Mouse (Mus musculus) kidney, postnatal 0 days (tissue): ENCODE measurements around the gene Ptma. TPM values are rescaled to one million over a fixed set of nuclear protein-coding genes. Genes with fewer than 3 reads are reported as not detected.
A peak's percentile ranks its signal among the peaks of the same experiment; 100 is the strongest.
"Not testable (repeated sequence)": the region's sequence is repeated elsewhere in the genome, so short reads cannot be mapped to it uniquely, and the experiment has no call there.

Experiments used
- ATAC-seq: fragments of 200-750 bp; cut with Nextera tagmentation; replicated peaks from 2 replicates; pipeline ENCODE4 v1.8.0; 2017; ENCODE audit warnings: low read depth, moderate number of reproducible peaks, moderate TSS enrichment, moderate library complexity; ENCODE audit not compliant: low FRiP score
- DNase-seq: peaks from one replicate; pipeline ENCODE4 v3.0.0-alpha.2; 2016; ENCODE audit warnings: low spot score
- H3K27ac ChIP-seq: fragments of 300-500 bp; sonication (generic); 2 replicates; pipeline ENCODE4 v1.5.1; 2014; ENCODE audit warnings: mild to moderate bottlenecking
- H3K27me3 ChIP-seq: fragments of 300-500 bp; sonication (generic); 2 replicates; pipeline ENCODE4 v1.6.1; 2014; ENCODE audit warnings: low read length, mixed read lengths; ENCODE audit not compliant: insufficient read depth
- H3K36me3 ChIP-seq: fragments of 300-500 bp; sonication (generic); 2 replicates; pipeline ENCODE4 v1.6.1; 2014; ENCODE audit warnings: low read length, mixed read lengths; ENCODE audit not compliant: insufficient read depth
- H3K4me1 ChIP-seq: fragments of 300-500 bp; sonication (generic); replicated peaks from 2 replicates; pipeline ENCODE4 v1.6.1; 2014; ENCODE audit warnings: antibody characterized with exemption, low read length, mixed read lengths; ENCODE audit not compliant: insufficient read depth
- H3K4me2 ChIP-seq: fragments of 300-500 bp; sonication (generic); 2 replicates; pipeline ENCODE4 v1.6.1; 2014; ENCODE audit warnings: mild to moderate bottlenecking, low read length, moderate library complexity, mixed read lengths
- H3K4me3 ChIP-seq: fragments of 300-500 bp; sonication (generic); replicated peaks from 2 replicates; pipeline ENCODE4 v1.5.1; 2014; ENCODE audit warnings: low read depth, low read length
- H3K9ac ChIP-seq: fragments of 300-500 bp; sonication (generic); 2 replicates; pipeline ENCODE4 v1.6.1; 2014; ENCODE audit warnings: low read depth, low read length
- H3K9me3 ChIP-seq: fragments of 300-500 bp; sonication (generic); replicated peaks from 2 replicates; pipeline ENCODE4 v1.6.1; 2016; ENCODE audit warnings: low read length, inconsistent platforms, mixed read lengths
- CTCF ChIP-seq: IDR thresholded peaks from 2 replicates; pipeline ENCODE4 v1.5.1; 2016; ENCODE audit warnings: antibody characterized with exemption, low read depth, mild to moderate bottlenecking, moderate library complexity
- WGBS: fragments of 180-500 bp; shearing (Covaris S2); extraction: QIAGEN DNeasy Blood & Tissue Kit; methylation state at CpG from one replicate; pipeline ENCODE4 v1.1.7; 2014; 5-methylcytosine and 5-hydroxymethylcytosine counted together
- polyA plus RNA-seq: library from polyadenylated mRNA; unstranded; fragments of >200 nt; fragmentation: Nextera tagmentation; extraction: Ambion mirVana; gene quantifications from 2 replicates; pipeline ENCODE4 v1.2.1, GENCODE M21; 2015

Ptma gene
- polyA plus RNA-seq, 1 experiment from 2014 or later, result 2,429 TPM

GRCm38 (mm10) chr1:86531547-86532321 is 5.2 kb downstream of the Ptma start:
- 8% methylated on average over 13 of the region's 13 CpGs for WGBS
- Histone ChIP-seq H3K36me3 (peaks cover 14% of the 10 kb centered on the region), H3K27me3 (no peaks in the 10 kb centered on the region), H3K9ac (no peak overlapping the region), H3K27ac (peak overlapping the region; percentile 20; the same call in 1 of the 2 replicates), H3K9me3 (no peaks in the 10 kb centered on the region), H3K4me1 (peaks cover 11% of the 10 kb centered on the region), H3K4me3 (no peak overlapping the region), H3K4me2 (peak overlapping the region; percentile 11; the same call in 1 of the 2 replicates)
- no peak for TF ChIP-seq CTCF
- ATAC-seq (peak; percentile 44), DNase-seq (no peak)

DNA sequence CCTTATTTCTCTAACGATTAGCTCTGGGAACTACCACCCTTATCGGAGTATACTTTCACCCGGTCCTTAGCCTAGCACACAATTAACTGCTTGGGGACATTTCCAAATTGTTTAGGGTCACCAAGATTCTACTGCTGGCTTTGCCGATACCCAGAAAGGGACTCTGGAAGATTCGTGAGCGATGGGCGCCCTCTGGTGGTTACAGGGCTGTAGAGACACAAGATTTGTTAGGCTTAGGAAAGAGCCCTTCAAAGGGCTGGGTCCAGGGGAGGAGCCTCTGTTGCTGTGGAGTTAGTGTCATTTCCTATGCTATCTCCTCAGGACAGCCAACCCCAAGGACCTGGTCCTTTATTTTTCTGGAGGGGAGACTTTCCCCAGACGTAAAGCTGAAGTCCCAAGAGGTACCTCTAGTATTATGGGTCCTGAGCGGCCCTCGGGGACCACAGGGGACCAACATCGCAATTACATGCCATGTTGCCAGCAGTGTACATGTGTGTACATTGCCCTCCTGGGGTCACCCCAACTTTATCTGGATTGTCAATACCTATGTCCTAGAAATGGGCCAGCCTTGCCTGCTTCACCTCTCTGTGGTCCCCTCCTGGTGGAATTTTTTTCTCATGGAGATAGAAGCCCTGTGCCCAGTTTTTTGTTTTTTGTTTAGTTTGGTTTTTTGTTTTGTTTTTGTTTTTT is 6.0 kb downstream of the Ptma start:
- 22% methylated on average over 11 of the region's 11 CpGs for WGBS
- Histone ChIP-seq H3K36me3 (peaks cover 14% of the 10 kb centered on the region), H3K27ac (0 out of 2 replicates have a peak overlapping the region, but pooled peaks have one; percentile 20), H3K4me2 (0 out of 2 replicates have a peak overlapping the region, but pooled peaks have one; percentile 11), H3K9ac (no peak overlapping the region), H3K4me1 (peaks cover 11% of the 10 kb centered on the region), H3K4me3 (no peak overlapping the region), H3K9me3 (no peaks in the 10 kb centered on the region), H3K27me3 (no peaks in the 10 kb centered on the region)
- DNase-seq (peak; percentile 96), ATAC-seq (peak; percentile 26; the same call in 1 of the 2 replicates)
- peak; percentile 96 for TF ChIP-seq CTCF

GRCm38 (mm10) chr1:86533411-86534130 is 7.0 kb downstream of the Ptma start:
- H3K27ac ChIP-seq, result no peak overlapping the region
- WGBS, result 86% methylated on average over 6 of the region's 6 CpGs

DNA sequence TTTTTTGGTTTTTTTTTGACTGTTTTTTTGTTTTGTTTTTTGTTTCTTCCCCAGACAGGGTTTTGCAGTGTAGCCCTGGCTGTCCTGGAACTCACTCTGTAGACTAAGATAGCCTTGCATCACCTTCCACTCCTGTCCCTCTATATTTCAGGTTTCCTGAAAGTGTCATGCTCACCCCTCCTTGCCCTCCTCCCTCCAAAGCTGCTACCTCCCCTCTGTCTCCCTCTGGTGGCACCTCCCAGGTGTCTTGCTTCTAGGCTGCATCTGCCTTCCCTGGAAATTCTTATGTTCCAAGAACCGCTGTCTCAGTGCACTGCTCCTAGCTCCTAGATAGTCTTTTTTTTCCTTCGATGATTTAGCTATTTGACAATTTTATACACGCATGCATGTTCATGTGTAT is 11.9 kb downstream of the Ptma start:
- no peak overlapping the region for H3K4me2 ChIP-seq
- no peaks in the 10 kb centered on the region for H3K27me3 ChIP-seq
- no peaks in the 10 kb centered on the region for H3K9me3 ChIP-seq
- 59% methylated on average over 3 of the region's 3 CpGs for WGBS
- no peak overlapping the region for H3K9ac ChIP-seq
- no peak for ATAC-seq
- TF ChIP-seq CTCF, result peak; percentile 63
- no peaks in the 10 kb centered on the region for H3K4me1 ChIP-seq
- peaks cover 17% of the 10 kb centered on the region; the same call in 1 of the 2 replicates for H3K36me3 ChIP-seq
- no peak overlapping the region for H3K27ac ChIP-seq
- DNase-seq, result peak; percentile 50
- no peak overlapping the region for H3K4me3 ChIP-seq

More at GRCm38 (mm10) chr1:86533411-86534130, 7.0 kb downstream of the Ptma start:
- peak; percentile 54; the same call in 1 of the 2 replicates for TF ChIP-seq CTCF
- Histone ChIP-seq H3K4me2 (no peak overlapping the region), H3K36me3 (peaks cover 14% of the 10 kb centered on the region), H3K9ac (no peak overlapping the region), H3K4me1 (peaks cover 11% of the 10 kb centered on the region), H3K9me3 (no peaks in the 10 kb centered on the region), H3K4me3 (no peak overlapping the region), H3K27me3 (no peaks in the 10 kb centered on the region)
- ATAC-seq (no peak), DNase-seq (peak; percentile 42)

- H3K36me3 ChIP-seq, result peaks cover 23% of the 10 kb centered on the region; the same call in 1 of the 2 replicates
- H3K4me3 ChIP-seq, DNase-seq, H3K4me1 ChIP-seq, H3K27ac ChIP-seq, H3K4me2 ChIP-seq, ATAC-seq, H3K9ac ChIP-seq, H3K9me3 ChIP-seq, H3K27me3 ChIP-seq: not testable (repeated sequence)
- WGBS, result 90% methylated on average over 12 of the region's 12 CpGs
Measured at GRCm38 (mm10) chr1:86539583-86539982, 13.1 kb downstream of the Ptma start.

DNA sequence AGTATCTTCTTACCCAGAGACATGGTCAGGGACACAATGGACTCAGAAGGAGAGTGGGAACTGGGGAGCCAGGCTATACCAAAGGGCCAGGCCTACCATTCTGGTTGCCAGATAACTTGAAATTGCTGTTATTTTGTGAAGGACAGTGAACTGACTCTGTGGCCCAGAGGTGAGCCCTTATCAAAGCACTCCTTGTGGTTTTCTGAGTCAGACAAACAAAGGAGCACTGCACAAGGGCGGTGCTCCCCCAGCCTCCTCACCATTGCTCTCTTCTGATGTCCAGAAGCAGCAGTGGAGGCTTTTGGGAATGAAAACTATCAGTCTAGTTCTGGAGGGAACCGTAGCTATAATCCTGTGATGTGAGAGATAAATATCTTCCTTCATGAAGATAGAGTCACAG is 16.1 kb downstream of the Ptma start:
- Histone ChIP-seq H3K9ac (no peak overlapping the region), H3K4me1 (no peaks in the 10 kb centered on the region), H3K9me3 (no peaks in the 10 kb centered on the region), H3K27ac (no peak overlapping the region), H3K4me3 (no peak overlapping the region), H3K36me3 (peaks cover 28% of the 10 kb centered on the region), H3K27me3 (no peaks in the 10 kb centered on the region), H3K4me2 (no peak overlapping the region)
- WGBS, result 84% methylated on average over 2 of the region's 2 CpGs
- ATAC-seq, result no peak
- TF ChIP-seq CTCF, result no peak
- no peak for DNase-seq
